ENCODE assay signal across 9 mouse cellular contexts in the genomic region with DNA sequence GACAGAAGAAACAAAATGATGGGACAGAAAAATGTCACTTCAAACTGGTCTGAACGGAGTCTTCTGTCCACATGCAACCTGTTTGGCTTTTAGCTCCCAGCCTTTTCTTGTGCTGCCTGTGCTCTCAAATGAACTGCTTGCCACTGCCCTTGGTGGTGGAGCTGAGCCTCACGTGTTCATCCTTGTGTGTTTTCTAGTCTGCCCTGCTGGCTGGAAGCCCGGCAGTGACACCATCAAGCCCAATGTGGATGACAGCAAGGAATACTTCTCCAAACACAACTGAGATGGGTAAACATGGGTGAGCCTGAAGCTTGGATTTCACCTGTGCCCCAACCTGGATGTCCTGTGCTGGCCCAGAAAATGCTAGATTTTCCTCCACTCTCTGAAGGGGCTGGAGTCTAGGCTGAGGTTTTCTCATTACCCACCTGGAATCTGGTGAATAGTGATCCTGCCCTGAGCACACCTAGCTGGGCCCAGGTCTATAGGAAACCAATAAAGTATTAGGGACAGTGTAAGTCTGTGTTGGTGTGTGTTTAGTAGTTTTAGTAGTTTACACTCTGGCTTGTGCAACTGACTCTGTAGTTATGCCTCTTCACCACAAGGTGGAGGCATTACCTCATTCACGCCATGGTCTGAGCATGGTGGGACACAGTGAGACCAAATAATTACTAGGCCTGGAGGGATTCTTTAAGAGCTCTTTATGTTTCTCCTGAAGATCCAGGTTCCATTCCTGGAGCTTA. TPM values are rescaled to one million over a fixed set of nuclear protein-coding genes. Genes with fewer than 3 reads are reported as not detected.
A peak's percentile ranks its signal among the peaks of the same experiment; 100 is the strongest.
DNase-seq lines count a peak whose midpoint lies in the region; ATAC-seq and TF ChIP-seq lines count a peak whose summit lies in the region.
"Had no signal": no experiment of that assay in that cellular context is flagged by ENCODE, and none has a peak within 500 bp of the region (broad histone marks: within the 10 kb centered on the region; RNA-seq: fewer than 3 reads in every experiment).

No protein-coding gene starts in this region.

- H3K9me3 ChIP-seq in hindbrain, embryonic 10.5 days = no peaks in the 10 kb centered on the region
- no peaks in the 10 kb centered on the region for H3K9me3 ChIP-seq in hindbrain, embryonic 12.5 days (replicated peaks)
- no peaks in the 10 kb centered on the region for H3K9me3 ChIP-seq in E14TG2a.4 (ENCODE audit: low read length)
- no peaks in the 10 kb centered on the region for H3K9me3 ChIP-seq in heart, embryonic 12.5 days (replicated peaks)
- H3K9me3 ChIP-seq in limb, embryonic 15.5 days = no peaks in the 10 kb centered on the region
- H3K9me3 ChIP-seq in neural tube, embryonic 11.5 days (ENCODE audit: control insufficient read depth, low read length) = no peaks in the 10 kb centered on the region

- no peak for ATAC-seq in hindbrain, embryonic 12.5 days (ENCODE audit: low FRiP score)
- no peak for ATAC-seq in heart, embryonic 12.5 days (ENCODE audit: insufficient number of reproducible peaks, low FRiP score)
- no peak for ATAC-seq in limb, embryonic 15.5 days (ENCODE audit: insufficient number of reproducible peaks, low FRiP score, low TSS enrichment, low read depth)
- ATAC-seq in neural tube, embryonic 11.5 days (ENCODE audit: insufficient read depth, low FRiP score, low TSS enrichment) = no peak

- no peak overlapping the region for H3K27ac ChIP-seq in hindbrain, embryonic 10.5 days
- no peak overlapping the region for H3K27ac ChIP-seq in hindbrain, embryonic 12.5 days
- no peak overlapping the region for H3K27ac ChIP-seq in heart, embryonic 12.5 days (ENCODE audit: poor library complexity, severe bottlenecking)
- 0 out of 2 replicates have a peak overlapping the region, but pooled peaks have one; percentile 1 for H3K27ac ChIP-seq in limb, embryonic 15.5 days
- no peak overlapping the region for H3K27ac ChIP-seq in neural tube, embryonic 11.5 days (ENCODE audit: low read depth, low read length)

- DNase-seq in hindbrain, embryonic 10.5 days (ENCODE audit: low spot score) = peak; percentile 46
- peak; percentile 88 for DNase-seq in adrenal gland, postnatal 14 days
- DNase-seq in neural tube, embryonic 11.5 days (ENCODE audit: low spot score) = peak; percentile 57
- no peak for DNase-seq in urinary bladder, adult 2 months (ENCODE audit: low spot score)

- H3K9ac ChIP-seq in hindbrain, embryonic 12.5 days = no peak overlapping the region
- H3K9ac ChIP-seq in heart, embryonic 12.5 days = no peak overlapping the region
- H3K9ac ChIP-seq in limb, embryonic 15.5 days = no peak overlapping the region
- H3K9ac ChIP-seq in neural tube, embryonic 11.5 days (ENCODE audit: low read length) = no peak overlapping the region

- WGBS in hindbrain, embryonic 10.5 days = 67% methylated on average over 4 of the region's 4 CpGs
- 67% methylated on average over 4 of the region's 4 CpGs for WGBS in hindbrain, embryonic 12.5 days
- WGBS in heart, embryonic 12.5 days = 71% methylated on average over 4 of the region's 4 CpGs
- 66% methylated on average over 4 of the region's 4 CpGs for WGBS in limb, embryonic 15.5 days
- 68% methylated on average over 4 of the region's 4 CpGs for WGBS in neural tube, embryonic 11.5 days

- no peak overlapping the region for H3K4me2 ChIP-seq in hindbrain, embryonic 12.5 days (replicated peaks)
- H3K4me2 ChIP-seq in heart, embryonic 12.5 days = peak overlapping the region; percentile 11; the same call in 1 of the 2 replicates
- H3K4me2 ChIP-seq in limb, embryonic 15.5 days = no peak overlapping the region
- H3K4me2 ChIP-seq in neural tube, embryonic 11.5 days (ENCODE audit: low read depth) = no peak overlapping the region

- H3K36me3 ChIP-seq in hindbrain, embryonic 10.5 days = peaks cover 51% of the 10 kb centered on the region
- H3K36me3 ChIP-seq in hindbrain, embryonic 12.5 days = peaks cover 35% of the 10 kb centered on the region
- peaks cover 45% of the 10 kb centered on the region for H3K36me3 ChIP-seq in E14TG2a.4 (ENCODE audit: insufficient read depth, low read length)
- H3K36me3 ChIP-seq in heart, embryonic 12.5 days = peaks cover 45% of the 10 kb centered on the region
- H3K36me3 ChIP-seq in limb, embryonic 15.5 days = peaks cover 44% of the 10 kb centered on the region
- no peaks in the 10 kb centered on the region; the same call in 1 of the 2 replicates for H3K36me3 ChIP-seq in neural tube, embryonic 11.5 days (ENCODE audit: control insufficient read depth, insufficient read depth, low read length)

- peaks cover 21% of the 10 kb centered on the region for H3K27me3 ChIP-seq in hindbrain, embryonic 10.5 days (ENCODE audit: insufficient read depth, poor library complexity, severe bottlenecking)
- H3K27me3 ChIP-seq in hindbrain, embryonic 12.5 days = peaks cover 22% of the 10 kb centered on the region
- H3K27me3 ChIP-seq in E14TG2a.4 (ENCODE audit: insufficient read depth, low read length) = no peaks in the 10 kb centered on the region
- H3K27me3 ChIP-seq in heart, embryonic 12.5 days (replicated peaks) = no peaks in the 10 kb centered on the region
- H3K27me3 ChIP-seq in limb, embryonic 15.5 days = peaks cover 15% of the 10 kb centered on the region
- H3K27me3 ChIP-seq in neural tube, embryonic 11.5 days (ENCODE audit: control insufficient read depth, insufficient read depth, low read length) = peaks cover 21% of the 10 kb centered on the region

- H3K4me3 ChIP-seq in hindbrain, embryonic 10.5 days = no peak overlapping the region
- H3K4me3 ChIP-seq in hindbrain, embryonic 12.5 days = no peak overlapping the region
- no peak overlapping the region for H3K4me3 ChIP-seq in E14TG2a.4 (replicated peaks; ENCODE audit: low read length)
- no peak overlapping the region for H3K4me3 ChIP-seq in heart, embryonic 12.5 days
- H3K4me3 ChIP-seq in limb, embryonic 15.5 days = no peak overlapping the region
- no peak overlapping the region for H3K4me3 ChIP-seq in neural tube, embryonic 11.5 days (ENCODE audit: low read depth, low read length)

- H3K4me1 ChIP-seq in hindbrain, embryonic 10.5 days (replicated peaks) = peaks cover 60% of the 10 kb centered on the region
- H3K4me1 ChIP-seq in hindbrain, embryonic 12.5 days = peaks cover 51% of the 10 kb centered on the region
- H3K4me1 ChIP-seq in E14TG2a.4 (replicated peaks; ENCODE audit: low read depth, low read length) = peaks cover 50% of the 10 kb centered on the region
- peaks cover 33% of the 10 kb centered on the region for H3K4me1 ChIP-seq in heart, embryonic 12.5 days (replicated peaks)
- H3K4me1 ChIP-seq in limb, embryonic 15.5 days = peaks cover 53% of the 10 kb centered on the region
- peaks cover 29% of the 10 kb centered on the region for H3K4me1 ChIP-seq in neural tube, embryonic 11.5 days (ENCODE audit: control insufficient read depth, insufficient read depth, low read length)

- TF ChIP-seq CTCF in E14TG2a.4 (conservative IDR thresholded peaks at IDR 0.05; ENCODE audit: low read length) = peak; percentile 55

RNA-seq across cellular contexts. Expression of a gene that starts 4.4 kb away (rescaled TPM):
- 137 and 146 TPM in 2 replicates for polyA plus RNA-seq in hindbrain, embryonic 10.5 days (2016; fragmentation: Nextera tagmentation; extraction: Ambion mirVana)
- polyA plus RNA-seq in hindbrain, embryonic 12.5 days (2016; fragmentation: Nextera tagmentation; extraction: Ambion mirVana) = 77.4 and 77.9 TPM in 2 replicates
- 88.3 and 96.4 TPM in 2 replicates for total RNA-seq in adrenal gland, postnatal 14 days (2021)
- 77.1 and 79.0 TPM in 2 replicates for polyA plus RNA-seq in heart, embryonic 12.5 days (2016; fragmentation: Nextera tagmentation; extraction: Ambion mirVana)
- polyA plus RNA-seq in limb, embryonic 15.5 days (2015; fragmentation: Nextera tagmentation; extraction: Ambion mirVana) = 95.2 and 95.6 TPM in 2 replicates
- polyA plus RNA-seq in neural tube, embryonic 11.5 days (2014; fragmentation: Nextera tagmentation; extraction: Ambion mirVana) = 92.9 and 116 TPM in 2 replicates
- polyA plus RNA-seq in urinary bladder, adult 2 months (2012; rRNA removed) = 49.4 and 49.5 TPM in 2 replicates

RNA-seq across cellular contexts. Expression of a gene that starts 4.5 kb away (rescaled TPM):
- 6.5 and 8.7 TPM in 2 replicates for polyA plus RNA-seq in hindbrain, embryonic 10.5 days (2016; fragmentation: Nextera tagmentation; extraction: Ambion mirVana)
- polyA plus RNA-seq in hindbrain, embryonic 12.5 days (2016; fragmentation: Nextera tagmentation; extraction: Ambion mirVana) = 6.0 and 7.5 TPM in 2 replicates
- total RNA-seq in adrenal gland, postnatal 14 days (2021) = 58.3 and 211 TPM in 2 replicates
- 11.9 and 13.2 TPM in 2 replicates for polyA plus RNA-seq in heart, embryonic 12.5 days (2016; fragmentation: Nextera tagmentation; extraction: Ambion mirVana)
- 30.4 and 42.5 TPM in 2 replicates for polyA plus RNA-seq in limb, embryonic 15.5 days (2015; fragmentation: Nextera tagmentation; extraction: Ambion mirVana)
- polyA plus RNA-seq in neural tube, embryonic 11.5 days (2014; fragmentation: Nextera tagmentation; extraction: Ambion mirVana) = 6.2 and 6.9 TPM in 2 replicates
- polyA plus RNA-seq in urinary bladder, adult 2 months (2012; rRNA removed) = 97.4 and 121 TPM in 2 replicates

RNA-seq across cellular contexts. Expression of a gene that starts 4.6 kb away (rescaled TPM):
- 1,241 and 1,456 TPM in 2 replicates for polyA plus RNA-seq in hindbrain, embryonic 10.5 days (2016; fragmentation: Nextera tagmentation; extraction: Ambion mirVana)
- polyA plus RNA-seq in hindbrain, embryonic 12.5 days (2016; fragmentation: Nextera tagmentation; extraction: Ambion mirVana) = 1,088 and 1,187 TPM in 2 replicates
- total RNA-seq in adrenal gland, postnatal 14 days (2021) = 532 and 572 TPM in 2 replicates
- polyA plus RNA-seq in heart, embryonic 12.5 days (2016; fragmentation: Nextera tagmentation; extraction: Ambion mirVana) = 638 and 672 TPM in 2 replicates
- 635 and 681 TPM in 2 replicates for polyA plus RNA-seq in limb, embryonic 15.5 days (2015; fragmentation: Nextera tagmentation; extraction: Ambion mirVana)
- polyA plus RNA-seq in neural tube, embryonic 11.5 days (2014; fragmentation: Nextera tagmentation; extraction: Ambion mirVana) = 1,335 and 1,358 TPM in 2 replicates
- polyA plus RNA-seq in urinary bladder, adult 2 months (2012; rRNA removed) = 215 and 231 TPM in 2 replicates

RNA-seq across cellular contexts. Expression of a gene that starts 4.7 kb away (rescaled TPM):
- polyA plus RNA-seq in hindbrain, embryonic 10.5 days (2016; fragmentation: Nextera tagmentation; extraction: Ambion mirVana) = not detected in 2 replicates
- not detected in 2 replicates for polyA plus RNA-seq in hindbrain, embryonic 12.5 days (2016; fragmentation: Nextera tagmentation; extraction: Ambion mirVana)
- 2.1 TPM in 1 of 2 replicates, not detected in the other for total RNA-seq in adrenal gland, postnatal 14 days (2021)
- polyA plus RNA-seq in heart, embryonic 12.5 days (2016; fragmentation: Nextera tagmentation; extraction: Ambion mirVana) = not detected in 2 replicates
- not detected in 2 replicates for polyA plus RNA-seq in limb, embryonic 15.5 days (2015; fragmentation: Nextera tagmentation; extraction: Ambion mirVana)
- polyA plus RNA-seq in neural tube, embryonic 11.5 days (2014; fragmentation: Nextera tagmentation; extraction: Ambion mirVana) = not detected in 2 replicates
- polyA plus RNA-seq in urinary bladder, adult 2 months (2012; rRNA removed) = not detected in 2 replicates
- total RNA-seq: layer of hippocampus, postnatal 10 days had no signal

RNA-seq across cellular contexts. Expression of a gene that starts 16.4 kb away (rescaled TPM):
- 14.5 and 16.8 TPM in 2 replicates for polyA plus RNA-seq in hindbrain, embryonic 10.5 days (2016; fragmentation: Nextera tagmentation; extraction: Ambion mirVana)
- 16.3 and 18.7 TPM in 2 replicates for polyA plus RNA-seq in hindbrain, embryonic 12.5 days (2016; fragmentation: Nextera tagmentation; extraction: Ambion mirVana)
- total RNA-seq in adrenal gland, postnatal 14 days (2021) = 5.8 and 6.9 TPM in 2 replicates
- 7.2 and 7.7 TPM in 2 replicates for polyA plus RNA-seq in heart, embryonic 12.5 days (2016; fragmentation: Nextera tagmentation; extraction: Ambion mirVana)
- 26.9 and 28.8 TPM in 2 replicates for polyA plus RNA-seq in limb, embryonic 15.5 days (2015; fragmentation: Nextera tagmentation; extraction: Ambion mirVana)
- polyA plus RNA-seq in neural tube, embryonic 11.5 days (2014; fragmentation: Nextera tagmentation; extraction: Ambion mirVana) = 10.5 and 12.9 TPM in 2 replicates
- polyA plus RNA-seq in urinary bladder, adult 2 months (2012; rRNA removed) = 26.9 and 28.5 TPM in 2 replicates
